Mouse (Mus musculus) hindbrain, embryonic 14.5 days (tissue): Measurements from ENCODE around the gene Noa1. TPM values are rescaled to one million over a fixed set of nuclear protein-coding genes. Genes with fewer than 3 reads are reported as not detected.
A peak's percentile ranks its signal among the peaks of the same experiment; 100 is the strongest.

Experiments
- ATAC-seq: fragments of 200-750 bp; cut with Nextera tagmentation; 2 replicates; pipeline ENCODE4 v1.8.0; 2017; ENCODE audit warnings: moderate number of reproducible peaks, mild to moderate bottlenecking, moderate TSS enrichment, moderate library complexity; ENCODE audit not compliant: low FRiP score
- DNase-seq: peaks from one replicate; pipeline ENCODE4 v3.0.0-alpha.2; 2015; ENCODE audit warnings: low spot score
- H3K27ac ChIP-seq: fragments of 300-500 bp; sonication (generic); 2 replicates; pipeline ENCODE4 v1.5.1; 2014; ENCODE audit warnings: mild to moderate bottlenecking, moderate library complexity
- H3K27me3 ChIP-seq: fragments of 300-500 bp; sonication (generic); 2 replicates; pipeline ENCODE4 v1.6.1; 2014; ENCODE audit warnings: mild to moderate bottlenecking, low read length, mixed read lengths; ENCODE audit not compliant: control insufficient read depth, insufficient read depth
- H3K36me3 ChIP-seq: fragments of 300-500 bp; sonication (generic); replicated peaks from 2 replicates; pipeline ENCODE4 v1.6.1; 2014; ENCODE audit not compliant: control insufficient read depth, insufficient read depth
- H3K4me1 ChIP-seq: fragments of 300-500 bp; sonication (generic); replicated peaks from 2 replicates; pipeline ENCODE4 v1.6.1; 2014; ENCODE audit warnings: antibody characterized with exemption, low read length, mixed read lengths; ENCODE audit not compliant: control insufficient read depth, insufficient read depth
- H3K4me2 ChIP-seq: fragments of 300-500 bp; sonication (generic); replicated peaks from 2 replicates; pipeline ENCODE4 v1.6.1; 2014; ENCODE audit warnings: mild to moderate bottlenecking, moderate library complexity
- H3K4me3 ChIP-seq: fragments of 300-500 bp; sonication (generic); replicated peaks from 2 replicates; pipeline ENCODE4 v1.5.1; 2014; ENCODE audit warnings: mild to moderate bottlenecking, low read length
- H3K9ac ChIP-seq: fragments of 300-500 bp; sonication (generic); 2 replicates; pipeline ENCODE4 v1.6.1; 2014
- H3K9me3 ChIP-seq: fragments of 300-500 bp; sonication (generic); 2 replicates; pipeline ENCODE4 v1.6.1; 2016; ENCODE audit warnings: low read length; ENCODE audit not compliant: control insufficient read depth
- WGBS: fragments of 180-500 bp; shearing (Covaris S2); extraction: QIAGEN DNeasy Blood & Tissue Kit; methylation state at CpG from one replicate; pipeline ENCODE4 v1.1.7; 2014; 5-methylcytosine and 5-hydroxymethylcytosine counted together
- polyA plus RNA-seq: library from polyadenylated mRNA; unstranded; fragments of >200 nt; fragmentation: Nextera tagmentation; extraction: Ambion mirVana; gene quantifications from 2 replicates; pipeline ENCODE4 v1.2.1, GENCODE M21; 2014

The Noa1 gene
- polyA plus RNA-seq, 1 experiment from 2014 or later: 32.1 TPM

- H3K27ac ChIP-seq: no peak overlapping the region
- ATAC-seq (no peak), DNase-seq (no peak)
- H3K27me3 ChIP-seq: no peaks in the 10 kb centered on the region
- no peaks in the 10 kb centered on the region for H3K9me3 ChIP-seq
- H3K4me2 ChIP-seq: no peak overlapping the region
- H3K36me3 ChIP-seq: peaks cover 31% of the 10 kb centered on the region
- 88% methylated on average over 5 of the region's 5 CpGs for WGBS
- H3K4me3 ChIP-seq: no peak overlapping the region
- H3K4me1 ChIP-seq: no peaks in the 10 kb centered on the region
- H3K9ac ChIP-seq: no peak overlapping the region
Measured at GRCm38 (mm10) chr5:77275950-77276349, 33.9 kb downstream of the Noa1 start.

GRCm38 (mm10) chr5:77273151-77273550 is 36.7 kb downstream of the Noa1 start:
- DNase-seq (no peak), ATAC-seq (no peak)
- Histone ChIP-seq H3K27ac (no peak overlapping the region), H3K9me3 (no peaks in the 10 kb centered on the region), H3K4me2 (no peak overlapping the region), H3K36me3 (peaks cover 37% of the 10 kb centered on the region), H3K4me1 (no peaks in the 10 kb centered on the region), H3K9ac (no peak overlapping the region), H3K27me3 (no peaks in the 10 kb centered on the region), H3K4me3 (no peak overlapping the region)
- 78% methylated on average over 7 of the region's 7 CpGs for WGBS

- Histone ChIP-seq H3K9ac (no peak overlapping the region), H3K4me3 (no peak overlapping the region), H3K4me1 (peaks cover 4% of the 10 kb centered on the region; the same call in 1 of the 2 replicates), H3K36me3 (peaks cover 19% of the 10 kb centered on the region), H3K9me3 (no peaks in the 10 kb centered on the region), H3K27ac (no peak overlapping the region), H3K27me3 (0 out of 2 replicates have a peak, but pooled peaks cover 6% of the 10 kb centered on the region), H3K4me2 (no peak overlapping the region)
- no peak for ATAC-seq
- WGBS: 79% methylated on average over 8 of the region's 8 CpGs
- no peak for DNase-seq
Measured at GRCm38 (mm10) chr5:77269399-77269798, 40.5 kb downstream of the Noa1 start.

- H3K27me3 ChIP-seq: 0 out of 2 replicates have a peak, but pooled peaks cover 6% of the 10 kb centered on the region
- WGBS: 95% methylated on average over 30 of the region's 30 CpGs
- H3K27ac ChIP-seq: no peak overlapping the region
- peaks cover 19% of the 10 kb centered on the region for H3K36me3 ChIP-seq
- H3K4me1 ChIP-seq: peaks cover 4% of the 10 kb centered on the region; the same call in 1 of the 2 replicates
- H3K9me3 ChIP-seq: no peaks in the 10 kb centered on the region
- no peak overlapping the region for H3K4me3 ChIP-seq
- DNase-seq (no peak), ATAC-seq (no peak)
- H3K9ac ChIP-seq: no peak overlapping the region
- H3K4me2 ChIP-seq: peak overlapping the region; percentile 87; the same call in 1 of the 2 replicates
Measured at GRCm38 (mm10) chr5:77267957-77268624, 41.8 kb downstream of the Noa1 start.

- Histone ChIP-seq H3K4me2 (peak overlapping the region; percentile 87), H3K27ac (no peak overlapping the region), H3K9me3 (no peaks in the 10 kb centered on the region), H3K36me3 (peaks cover 16% of the 10 kb centered on the region), H3K27me3 (0 out of 2 replicates have a peak, but pooled peaks cover 6% of the 10 kb centered on the region), H3K4me3 (peak overlapping the region; percentile 93), H3K9ac (no peak overlapping the region), H3K4me1 (peaks cover 4% of the 10 kb centered on the region; the same call in 1 of the 2 replicates)
- ATAC-seq: no peak
- WGBS: 66% methylated on average over 4 of the region's 4 CpGs
- no peak for DNase-seq
Measured at GRCm38 (mm10) chr5:77267441-77267840, 42.4 kb downstream of the Noa1 start.

GRCm38 (mm10) chr5:77266886-77267401 is 42.9 kb downstream of the Noa1 start:
- ATAC-seq: no peak
- DNase-seq: peak; percentile 40
- no peaks in the 10 kb centered on the region for H3K9me3 ChIP-seq
- peaks cover 4% of the 10 kb centered on the region; the same call in 1 of the 2 replicates for H3K4me1 ChIP-seq
- peak overlapping the region; percentile 76 for H3K9ac ChIP-seq
- H3K4me3 ChIP-seq: peak overlapping the region; percentile 93
- H3K27ac ChIP-seq: peak overlapping the region; percentile 84
- peaks cover 16% of the 10 kb centered on the region for H3K36me3 ChIP-seq
- H3K27me3 ChIP-seq: 0 out of 2 replicates have a peak, but pooled peaks cover 6% of the 10 kb centered on the region
- H3K4me2 ChIP-seq: peak overlapping the region; percentile 87
- WGBS: 2% methylated on average over 11 of the region's 11 CpGs

GRCm38 (mm10) chr5:77266066-77266885 is 43.6 kb downstream of the Noa1 start:
- H3K27me3 ChIP-seq: 0 out of 2 replicates have a peak, but pooled peaks cover 6% of the 10 kb centered on the region
- DNase-seq (peak; percentile 67), ATAC-seq (peak; percentile 56)
- WGBS: under 1% methylated on average over 80 of the region's 87 CpGs
- H3K9ac ChIP-seq: peak overlapping the region; percentile 76
- peak overlapping the region; percentile 87 for H3K4me2 ChIP-seq
- H3K4me3 ChIP-seq: peak overlapping the region; percentile 93
- H3K36me3 ChIP-seq: peaks cover 14% of the 10 kb centered on the region
- H3K4me1 ChIP-seq: peaks cover 4% of the 10 kb centered on the region; the same call in 1 of the 2 replicates
- H3K27ac ChIP-seq: peak overlapping the region; percentile 84
- no peaks in the 10 kb centered on the region for H3K9me3 ChIP-seq

- peak overlapping the region; percentile 84 for H3K27ac ChIP-seq
- H3K9me3 ChIP-seq: no peaks in the 10 kb centered on the region
- H3K4me3 ChIP-seq: peak overlapping the region; percentile 93
- H3K36me3 ChIP-seq: peaks cover 13% of the 10 kb centered on the region; the same call in 1 of the 2 replicates
- ATAC-seq (peak; percentile 79), DNase-seq (peak; percentile 53)
- H3K4me2 ChIP-seq: peak overlapping the region; percentile 87
- 0 out of 2 replicates have a peak, but pooled peaks cover 6% of the 10 kb centered on the region for H3K27me3 ChIP-seq
- peaks cover 4% of the 10 kb centered on the region; the same call in 1 of the 2 replicates for H3K4me1 ChIP-seq
- under 1% methylated on average over 49 of the region's 53 CpGs for WGBS
- peak overlapping the region; percentile 76 for H3K9ac ChIP-seq
Measured at GRCm38 (mm10) chr5:77265671-77266065, 44.2 kb downstream of the Noa1 start.
